Mouse (Mus musculus) small intestine, adult 2 months (tissue): ENCODE measurements around the gene Jam2.

Source experiments
- CTCF ChIP-seq: fragments of 200-500 bp; IDR thresholded peaks from 2 replicates; pipeline ENCODE4 v1.5.1; 2012; ENCODE audit warnings: low read depth, mild to moderate bottlenecking, control low read depth, inconsistent platforms, low read length, moderate library complexity, mixed read lengths; ENCODE audit not compliant: insufficient replicate concordance, insufficient read length; ENCODE audit errors: extremely low read depth
- POLR2A ChIP-seq: fragments of 200-500 bp; IDR thresholded peaks from 2 replicates; pipeline ENCODE4 v1.6.1; 2012; ENCODE audit warnings: low read depth, mild to moderate bottlenecking, control low read depth, inconsistent platforms, low read length, moderate library complexity

GRCm38 (mm10) chr16:84770891-84771290 lies 3.0 kb upstream of the Jam2 start:
- TF ChIP-seq CTCF, result no peak
- TF ChIP-seq POLR2A, result no peak
